Mouse (Mus musculus): ENCODE results near the gene Mrgprd. TPM values are rescaled to one million over a fixed set of nuclear protein-coding genes. Genes with fewer than 3 reads are reported as not detected.

The Mrgprd gene
- polyA plus RNA-seq, 1 experiment from 2014 or later = not detected

DNA sequence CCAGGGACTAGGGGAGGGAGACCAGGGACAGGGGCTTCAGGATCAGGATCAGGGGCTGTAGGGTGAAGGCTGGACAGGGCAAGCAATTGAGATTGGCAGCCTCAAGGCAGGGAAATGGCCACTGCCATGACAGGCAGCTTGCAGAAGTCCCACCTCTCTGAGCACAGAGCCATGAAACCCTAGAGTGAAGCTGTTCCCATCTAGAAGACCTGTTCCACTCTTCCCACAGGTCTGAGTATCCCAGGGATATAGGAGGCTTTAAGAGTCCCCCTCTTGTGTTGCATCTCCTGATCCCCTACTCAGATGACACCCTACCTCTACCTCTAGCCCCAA, 13.7 kb upstream of the Mrgprd start:
- H3K36me3 ChIP-seq (replicated peaks; ENCODE audit: control insufficient read depth, insufficient read depth) = no peaks in the 10 kb centered on the region

DNA sequence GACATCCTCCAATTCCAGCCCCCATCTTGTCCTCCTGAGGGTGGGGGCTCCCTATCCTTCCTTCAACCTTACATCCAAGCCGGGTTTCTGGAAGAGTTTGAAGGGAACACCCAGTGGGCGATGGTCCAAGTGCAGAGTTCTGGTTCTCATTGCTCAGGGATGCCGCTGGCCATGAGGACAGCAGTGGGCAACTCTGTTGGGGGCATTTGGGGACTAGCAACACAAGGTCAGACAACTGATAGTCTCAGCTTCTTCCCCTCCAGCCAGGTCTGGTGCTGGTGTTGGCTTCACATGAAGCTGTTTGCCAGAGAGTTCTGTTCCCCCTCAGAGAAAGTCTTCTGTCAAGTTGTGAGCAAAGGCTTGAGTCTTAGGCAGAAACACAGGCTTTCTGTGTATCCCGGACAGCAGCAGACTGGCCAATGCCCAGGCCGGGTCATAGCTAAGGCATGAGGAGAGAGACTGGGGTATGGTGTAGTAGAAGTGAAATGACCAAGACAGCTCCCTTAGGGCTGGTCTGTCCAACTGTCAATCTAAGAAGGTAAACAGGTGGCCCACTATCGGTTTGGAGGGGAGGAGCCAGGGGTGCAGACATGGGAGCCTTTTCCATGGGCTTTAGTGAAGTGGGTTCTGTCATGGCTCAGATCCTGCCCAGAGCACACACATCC, 13.2 kb upstream of the Mrgprd start:
- Histone ChIP-seq H3K9me3 (ENCODE audit: control insufficient read depth, low read length) (no peaks in the 10 kb centered on the region), H3K27ac (no peak overlapping the region), H3K4me2 (replicated peaks) (no peak overlapping the region), H3K36me3 (replicated peaks; ENCODE audit: control insufficient read depth, insufficient read depth) (no peaks in the 10 kb centered on the region), H3K4me3 (replicated peaks; ENCODE audit: low read length) (no peak overlapping the region), H3K27me3 (ENCODE audit: control insufficient read depth, insufficient read depth, low read length) (no peaks in the 10 kb centered on the region), H3K9ac (no peak overlapping the region), H3K4me1 (replicated peaks; ENCODE audit: control insufficient read depth, insufficient read depth, low read length) (peaks cover 9% of the 10 kb centered on the region; the same call in 1 of the 2 replicates)
- 91% methylated on average over 6 of the region's 6 CpGs for WGBS
- DNase-seq (ENCODE audit: low spot score) = no peak
- ATAC-seq (ENCODE audit: low FRiP score) = no peak

More for the DNA sequence above, 13.7 kb upstream of the Mrgprd start:
- Histone ChIP-seq H3K27ac (no peak overlapping the region), H3K27me3 (ENCODE audit: control insufficient read depth, insufficient read depth, low read length) (no peaks in the 10 kb centered on the region), H3K4me3 (replicated peaks; ENCODE audit: low read length) (no peak overlapping the region), H3K9me3 (ENCODE audit: control insufficient read depth, low read length) (no peaks in the 10 kb centered on the region), H3K4me1 (replicated peaks; ENCODE audit: control insufficient read depth, insufficient read depth, low read length) (peaks cover 9% of the 10 kb centered on the region; the same call in 1 of the 2 replicates), H3K9ac (no peak overlapping the region), H3K4me2 (replicated peaks) (no peak overlapping the region)
- ATAC-seq (ENCODE audit: low FRiP score) (no peak), DNase-seq (ENCODE audit: low spot score) (no peak)

DNA sequence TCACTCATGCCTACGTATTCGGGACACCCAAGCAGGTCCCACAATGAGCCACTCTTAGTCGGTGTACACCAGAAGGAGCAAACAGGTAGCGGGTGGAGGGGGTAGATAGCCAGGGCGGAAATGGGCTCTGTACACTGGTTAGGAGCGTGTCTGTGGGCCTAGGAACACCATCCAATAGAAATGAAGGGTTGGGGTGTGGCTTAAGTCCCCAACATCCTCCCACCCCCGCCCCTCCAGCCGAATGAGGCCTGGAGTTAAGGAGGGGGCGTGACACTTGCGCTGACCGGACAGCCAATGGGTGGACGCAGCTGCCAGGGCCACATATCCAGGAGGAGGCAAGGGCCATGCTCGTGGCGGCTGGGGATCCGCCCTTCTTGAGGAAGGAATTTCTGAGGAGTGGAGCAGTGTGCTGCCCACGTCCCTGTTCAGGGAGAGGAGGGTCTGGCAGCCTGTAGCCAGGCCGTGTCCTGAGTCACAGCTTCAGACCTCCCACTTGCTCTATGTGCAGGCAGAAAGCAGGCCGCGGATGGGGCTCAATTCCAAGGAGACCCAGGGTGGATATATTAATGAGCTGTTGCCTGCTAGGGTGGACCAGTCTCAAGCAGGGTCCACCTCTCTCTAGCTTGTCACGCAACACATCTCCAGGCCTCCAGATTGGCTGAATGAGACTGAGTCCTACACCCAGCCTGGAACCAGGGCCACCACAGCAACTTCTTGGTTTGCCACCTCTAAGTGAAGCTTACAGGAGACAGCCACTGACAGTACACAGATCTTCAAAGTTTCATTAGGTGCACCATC, 11.9 kb upstream of the Mrgprd start:
- 8% methylated on average over 20 of the region's 20 CpGs for WGBS
- Histone ChIP-seq H3K4me3 (replicated peaks; ENCODE audit: low read length) (no peak overlapping the region), H3K4me2 (replicated peaks) (peak overlapping the region; percentile 47), H3K27me3 (ENCODE audit: control insufficient read depth, insufficient read depth, low read length) (no peaks in the 10 kb centered on the region), H3K27ac (no peak overlapping the region), H3K9me3 (ENCODE audit: control insufficient read depth, low read length) (no peaks in the 10 kb centered on the region), H3K4me1 (replicated peaks; ENCODE audit: control insufficient read depth, insufficient read depth, low read length) (peaks cover 9% of the 10 kb centered on the region; the same call in 1 of the 2 replicates), H3K36me3 (replicated peaks; ENCODE audit: control insufficient read depth, insufficient read depth) (no peaks in the 10 kb centered on the region), H3K9ac (no peak overlapping the region)
- ATAC-seq (ENCODE audit: low FRiP score) = peak; percentile 85
- DNase-seq (ENCODE audit: low spot score) = peak; percentile 58

DNA sequence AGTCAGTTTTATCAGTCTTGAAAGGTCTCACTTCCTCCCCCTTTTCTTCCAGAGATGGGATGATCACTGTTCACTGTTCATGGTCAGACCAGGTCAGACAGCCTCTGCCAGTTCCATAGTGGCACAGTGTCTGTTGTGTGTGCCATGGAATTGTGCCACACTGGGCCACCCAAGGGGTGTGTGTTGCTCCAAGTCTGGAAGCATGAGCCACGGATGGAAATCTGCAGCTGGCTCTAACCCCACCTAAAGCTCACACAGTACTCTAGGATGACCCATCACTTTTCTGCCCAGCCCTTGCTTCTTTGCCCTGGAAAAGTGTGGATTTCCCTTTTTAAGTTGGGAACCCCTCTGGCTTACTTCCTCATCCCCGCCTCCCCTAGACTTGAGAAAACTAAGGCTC, 10.5 kb upstream of the Mrgprd start:
- H3K9ac ChIP-seq = no peak overlapping the region
- 87% methylated on average over 2 of the region's 2 CpGs for WGBS
- H3K4me1 ChIP-seq (replicated peaks; ENCODE audit: control insufficient read depth, insufficient read depth, low read length) = peaks cover 9% of the 10 kb centered on the region; the same call in 1 of the 2 replicates
- no peaks in the 10 kb centered on the region for H3K36me3 ChIP-seq (replicated peaks; ENCODE audit: control insufficient read depth, insufficient read depth)
- ATAC-seq (ENCODE audit: low FRiP score) (no peak), DNase-seq (ENCODE audit: low spot score) (no peak)
- H3K4me2 ChIP-seq (replicated peaks) = no peak overlapping the region
- H3K27me3 ChIP-seq (ENCODE audit: control insufficient read depth, insufficient read depth, low read length) = no peaks in the 10 kb centered on the region
- H3K4me3 ChIP-seq (replicated peaks; ENCODE audit: low read length) = no peak overlapping the region
- no peak overlapping the region for H3K27ac ChIP-seq
- no peaks in the 10 kb centered on the region for H3K9me3 ChIP-seq (ENCODE audit: control insufficient read depth, low read length)

DNA sequence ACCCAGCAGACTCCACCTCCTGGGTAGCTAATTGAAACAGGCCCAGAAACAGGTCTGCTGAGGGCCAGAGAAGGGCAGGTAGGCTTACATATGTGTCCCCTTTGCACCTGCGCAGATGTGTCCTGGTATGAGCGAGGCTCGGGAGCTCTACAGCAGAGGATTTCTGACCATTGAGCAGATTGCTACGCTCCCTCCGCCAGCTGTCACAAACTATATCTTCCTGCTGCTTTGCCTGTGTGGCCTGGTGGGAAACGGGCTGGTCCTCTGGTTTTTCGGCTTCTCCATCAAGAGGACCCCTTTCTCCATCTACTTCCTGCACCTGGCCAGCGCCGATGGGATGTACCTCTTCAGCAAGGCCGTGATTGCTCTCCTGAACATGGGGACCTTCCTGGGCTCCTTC, 7.0 kb upstream of the Mrgprd start:
- DNase-seq (ENCODE audit: low spot score) = no peak
- Histone ChIP-seq H3K4me2 (replicated peaks) (no peak overlapping the region), H3K4me3 (replicated peaks; ENCODE audit: low read length) (no peak overlapping the region), H3K4me1 (replicated peaks; ENCODE audit: control insufficient read depth, insufficient read depth, low read length) (peaks cover 3% of the 10 kb centered on the region; the same call in 1 of the 2 replicates), H3K9me3 (ENCODE audit: control insufficient read depth, low read length) (no peaks in the 10 kb centered on the region), H3K9ac (no peak overlapping the region), H3K36me3 (replicated peaks; ENCODE audit: control insufficient read depth, insufficient read depth) (no peaks in the 10 kb centered on the region), H3K27ac (no peak overlapping the region), H3K27me3 (ENCODE audit: control insufficient read depth, insufficient read depth, low read length) (no peaks in the 10 kb centered on the region)
- no peak for ATAC-seq (ENCODE audit: low FRiP score)
- WGBS = 85% methylated on average over 10 of the region's 10 CpGs

DNA sequence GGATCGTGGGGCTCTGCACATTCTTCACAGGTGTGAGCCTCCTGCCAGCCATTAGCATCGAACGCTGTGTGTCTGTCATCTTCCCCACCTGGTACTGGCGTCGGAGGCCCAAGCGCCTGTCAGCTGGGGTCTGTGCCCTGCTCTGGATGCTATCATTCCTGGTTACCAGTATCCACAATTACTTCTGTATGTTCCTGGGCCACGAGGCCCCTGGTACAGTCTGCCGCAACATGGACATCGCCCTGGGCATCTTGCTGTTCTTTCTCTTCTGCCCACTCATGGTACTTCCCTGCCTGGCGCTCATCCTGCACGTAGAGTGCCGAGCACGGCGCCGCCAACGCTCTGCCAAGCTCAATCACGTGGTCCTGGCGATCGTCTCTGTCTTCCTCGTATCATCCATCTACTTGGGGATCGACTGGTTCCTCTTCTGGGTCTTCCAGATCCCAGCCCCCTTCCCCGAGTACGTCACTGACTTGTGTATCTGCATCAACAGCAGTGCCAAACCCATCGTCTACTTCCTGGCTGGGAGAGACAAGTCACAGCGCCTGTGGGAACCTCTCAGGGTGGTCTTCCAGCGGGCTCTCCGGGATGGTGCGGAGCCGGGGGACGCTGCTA, 6.5 kb upstream of the Mrgprd start:
- Histone ChIP-seq H3K4me2 (replicated peaks) (no peak overlapping the region), H3K36me3 (replicated peaks; ENCODE audit: control insufficient read depth, insufficient read depth) (no peaks in the 10 kb centered on the region), H3K4me1 (replicated peaks; ENCODE audit: control insufficient read depth, insufficient read depth, low read length) (no peaks in the 10 kb centered on the region), H3K9ac (no peak overlapping the region), H3K4me3 (replicated peaks; ENCODE audit: low read length) (no peak overlapping the region), H3K27ac (no peak overlapping the region), H3K27me3 (ENCODE audit: control insufficient read depth, insufficient read depth, low read length) (no peaks in the 10 kb centered on the region), H3K9me3 (ENCODE audit: control insufficient read depth, low read length) (no peaks in the 10 kb centered on the region)
- DNase-seq (ENCODE audit: low spot score) (no peak), ATAC-seq (ENCODE audit: low FRiP score) (no peak)
- WGBS = 77% methylated on average over 30 of the region's 30 CpGs

DNA sequence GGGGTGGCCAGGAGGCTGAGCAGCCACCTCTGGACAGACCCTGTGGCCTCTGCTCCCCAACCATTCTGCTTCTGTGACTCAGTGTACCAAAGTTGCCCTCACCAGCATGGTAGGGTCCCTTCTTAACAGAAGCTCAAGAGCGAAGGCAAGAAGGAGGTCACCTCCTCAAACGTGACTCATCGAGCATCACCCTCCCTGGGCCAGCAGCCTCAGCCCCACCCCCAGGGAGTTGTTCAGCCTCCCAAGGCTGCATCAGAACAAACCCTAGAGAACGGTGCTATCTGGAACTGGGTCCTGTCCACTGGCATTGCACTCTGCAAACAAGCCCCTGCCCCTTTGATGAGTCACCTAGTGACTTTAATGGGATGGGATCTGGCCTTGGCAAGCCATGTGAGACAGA, 5.8 kb upstream of the Mrgprd start:
- ATAC-seq (ENCODE audit: low FRiP score) (no peak), DNase-seq (ENCODE audit: low spot score) (no peak)
- H3K9me3 ChIP-seq (ENCODE audit: control insufficient read depth, low read length) = no peaks in the 10 kb centered on the region
- H3K27ac ChIP-seq = no peak overlapping the region
- WGBS = 79% methylated on average over 4 of the region's 4 CpGs
- no peaks in the 10 kb centered on the region for H3K36me3 ChIP-seq (replicated peaks; ENCODE audit: control insufficient read depth, insufficient read depth)
- H3K27me3 ChIP-seq (ENCODE audit: control insufficient read depth, insufficient read depth, low read length) = no peaks in the 10 kb centered on the region
- no peak overlapping the region for H3K4me2 ChIP-seq (replicated peaks)
- no peaks in the 10 kb centered on the region for H3K4me1 ChIP-seq (replicated peaks; ENCODE audit: control insufficient read depth, insufficient read depth, low read length)
- H3K4me3 ChIP-seq (replicated peaks; ENCODE audit: low read length) = no peak overlapping the region
- no peak overlapping the region for H3K9ac ChIP-seq

DNA sequence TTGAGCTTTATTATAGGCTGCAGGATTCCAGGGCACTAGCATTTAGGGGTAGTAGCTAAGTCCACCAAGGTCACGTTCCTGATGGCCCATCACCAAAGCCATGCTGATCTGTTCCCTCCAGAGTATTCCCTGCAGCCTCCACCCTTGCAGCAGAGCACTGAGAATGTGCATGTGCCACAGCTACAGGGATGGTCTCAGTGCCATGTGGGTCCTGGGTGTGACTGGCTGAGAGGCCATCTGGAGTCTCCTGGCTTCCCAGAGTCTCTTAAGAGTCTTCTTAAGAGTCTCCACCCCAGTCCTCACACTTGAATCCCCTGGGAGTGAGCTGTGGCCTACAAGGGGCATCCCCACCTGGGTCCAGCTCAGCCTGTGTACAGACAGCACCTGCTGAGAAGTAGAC, 4.8 kb upstream of the Mrgprd start:
- Histone ChIP-seq H3K9me3 (ENCODE audit: control insufficient read depth, low read length) (no peaks in the 10 kb centered on the region), H3K27ac (no peak overlapping the region), H3K4me3 (replicated peaks; ENCODE audit: low read length) (no peak overlapping the region), H3K9ac (no peak overlapping the region), H3K4me1 (replicated peaks; ENCODE audit: control insufficient read depth, insufficient read depth, low read length) (no peaks in the 10 kb centered on the region), H3K4me2 (replicated peaks) (no peak overlapping the region), H3K36me3 (replicated peaks; ENCODE audit: control insufficient read depth, insufficient read depth) (no peaks in the 10 kb centered on the region), H3K27me3 (ENCODE audit: control insufficient read depth, insufficient read depth, low read length) (no peaks in the 10 kb centered on the region)
- DNase-seq (ENCODE audit: low spot score) (no peak), ATAC-seq (ENCODE audit: low FRiP score) (no peak)
- WGBS = 71% methylated on average over 1 of the region's 1 CpGs

DNA sequence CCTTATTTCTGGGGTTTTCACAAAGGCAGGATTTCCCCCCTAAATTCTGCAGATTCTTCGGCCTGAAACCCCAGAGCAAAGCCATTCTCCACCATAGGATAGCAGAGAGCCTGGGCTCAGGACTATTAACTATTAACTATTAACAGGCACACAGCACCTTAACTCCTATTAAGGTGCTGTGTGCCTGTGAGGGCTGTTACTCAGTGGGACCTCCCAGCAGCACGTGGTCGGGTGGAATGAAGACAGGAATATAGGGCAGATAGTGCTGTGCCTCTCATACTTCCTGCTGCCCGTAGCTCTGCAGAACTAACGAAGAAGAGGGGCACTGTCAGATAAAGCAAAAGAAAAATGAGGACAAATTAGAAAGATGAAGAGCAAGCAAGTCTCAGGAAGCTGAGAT, 4.1 kb upstream of the Mrgprd start:
- Histone ChIP-seq H3K9me3 (ENCODE audit: control insufficient read depth, low read length) (no peaks in the 10 kb centered on the region), H3K4me2 (replicated peaks) (no peak overlapping the region), H3K4me3 (replicated peaks; ENCODE audit: low read length) (no peak overlapping the region), H3K36me3 (replicated peaks; ENCODE audit: control insufficient read depth, insufficient read depth) (no peaks in the 10 kb centered on the region), H3K27ac (no peak overlapping the region), H3K9ac (no peak overlapping the region), H3K27me3 (ENCODE audit: control insufficient read depth, insufficient read depth, low read length) (no peaks in the 10 kb centered on the region), H3K4me1 (replicated peaks; ENCODE audit: control insufficient read depth, insufficient read depth, low read length) (no peaks in the 10 kb centered on the region)
- WGBS = 77% methylated on average over 5 of the region's 5 CpGs
- ATAC-seq (ENCODE audit: low FRiP score) = no peak
- DNase-seq (ENCODE audit: low spot score) = no peak
